Mouse (Mus musculus): ENCODE measurements around the gene Agfg2. TPM values are rescaled to one million over a fixed set of nuclear protein-coding genes. Genes with fewer than 3 reads are reported as not detected.

Agfg2 gene
- polyA plus RNA-seq, 2 experiments, result 13.4 to 16.3 TPM

DNA sequence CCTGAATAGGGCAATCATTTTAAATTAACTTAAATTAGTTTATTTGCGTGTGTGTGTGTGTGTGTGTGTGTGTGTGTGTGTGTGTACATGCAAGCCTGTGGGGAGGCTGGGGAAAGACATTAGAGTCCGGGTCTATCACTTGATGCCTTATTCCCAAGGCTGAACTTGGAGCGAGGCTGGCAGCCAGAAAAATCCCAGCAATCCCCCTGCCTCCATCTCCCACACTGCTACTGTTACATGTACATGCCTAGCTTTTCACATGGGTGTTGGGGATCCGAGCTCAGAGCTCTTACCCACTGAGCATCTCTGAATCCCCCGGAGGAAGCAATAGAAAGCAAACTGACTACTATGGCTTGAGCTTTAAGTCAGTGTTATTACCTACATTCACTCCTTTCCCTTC lies 12.2 kb downstream of the Agfg2 start:
- Histone ChIP-seq H3K9ac (ENCODE audit: low read depth, low read length, severe bottlenecking) (no peak overlapping the region), H3K9me3 (ENCODE audit: control insufficient read depth, low read length) (no peaks in the 10 kb centered on the region), H3K4me2 (replicated peaks; ENCODE audit: low read depth, low read length, severe bottlenecking) (no peak overlapping the region), H3K27me3 (ENCODE audit: control insufficient read depth, insufficient read depth, low read length) (no peaks in the 10 kb centered on the region), H3K4me1 (ENCODE audit: control insufficient read depth, insufficient read depth, low read length) (peaks cover 12% of the 10 kb centered on the region), H3K27ac (replicated peaks; ENCODE audit: low read depth, low read length) (peak overlapping the region; percentile 56; the same call in 1 of the 2 replicates), H3K4me3 (replicated peaks; ENCODE audit: low read length) (no peak overlapping the region), H3K36me3 (ENCODE audit: control insufficient read depth, insufficient read depth, low read length) (0 out of 2 replicates have a peak, but pooled peaks cover 3% of the 10 kb centered on the region)
- no peak for DNase-seq (ENCODE audit: low spot score)
- no peak for ATAC-seq (ENCODE audit: low FRiP score, low read depth)
- WGBS, result 77% methylated on average over 5 of the region's 5 CpGs
- no peak for TF ChIP-seq POLR2A (IDR thresholded peaks at IDR 0.05; ENCODE audit: borderline replicate concordance, extremely low read depth, insufficient read depth, insufficient read length)

DNA sequence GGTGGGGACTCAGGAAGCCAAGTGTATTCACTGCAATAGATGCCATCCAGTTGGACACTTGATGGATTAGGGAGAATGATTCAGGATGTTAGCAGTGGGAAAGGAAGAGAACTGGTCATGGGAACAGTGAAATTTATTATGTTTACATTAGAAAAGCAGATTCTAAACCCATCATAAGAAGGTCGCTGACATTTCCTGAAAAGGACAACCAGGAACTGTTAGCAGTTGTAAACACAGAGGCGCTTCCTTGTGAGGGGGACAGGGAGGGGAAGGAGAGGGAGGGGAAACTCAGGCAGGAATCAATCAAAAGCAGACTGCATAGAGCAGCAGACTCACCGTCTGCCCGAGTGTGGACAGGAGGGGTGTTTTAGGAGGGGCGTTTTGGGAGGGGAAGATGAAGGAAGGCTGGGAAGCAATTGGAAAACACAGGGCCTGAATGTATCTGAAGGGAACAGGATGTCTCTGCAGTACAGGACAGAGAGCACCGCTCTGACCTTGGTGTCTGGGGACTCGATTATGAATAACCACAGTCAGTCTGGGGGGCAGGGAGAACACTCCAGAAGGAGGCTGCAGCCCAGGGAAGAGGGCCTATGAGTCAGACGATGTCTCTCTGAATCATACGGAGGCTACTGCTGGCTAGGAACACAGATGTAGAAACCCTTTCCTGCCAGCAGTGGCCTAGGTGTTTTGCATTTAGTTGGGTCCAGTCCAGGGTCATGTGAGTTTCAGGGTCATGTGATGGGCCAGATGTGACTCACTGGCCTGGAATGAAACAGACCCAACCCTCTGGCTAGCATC lies 12.9 kb downstream of the Agfg2 start:
- peak; percentile 60 for ATAC-seq (ENCODE audit: low FRiP score, low read depth)
- peak; percentile 47 for DNase-seq (ENCODE audit: low spot score)
- WGBS, result 15% methylated on average over 9 of the region's 9 CpGs
- no peaks in the 10 kb centered on the region for H3K9me3 ChIP-seq (ENCODE audit: control insufficient read depth, low read length)
- no peaks in the 10 kb centered on the region for H3K27me3 ChIP-seq (ENCODE audit: control insufficient read depth, insufficient read depth, low read length)
- H3K4me2 ChIP-seq (replicated peaks; ENCODE audit: low read depth, low read length, severe bottlenecking), result no peak overlapping the region
- peaks cover 12% of the 10 kb centered on the region for H3K4me1 ChIP-seq (ENCODE audit: control insufficient read depth, insufficient read depth, low read length)
- no peak for TF ChIP-seq POLR2A (IDR thresholded peaks at IDR 0.05; ENCODE audit: borderline replicate concordance, extremely low read depth, insufficient read depth, insufficient read length)
- peak overlapping the region; percentile 28; the same call in 1 of the 2 replicates for H3K9ac ChIP-seq (ENCODE audit: low read depth, low read length, severe bottlenecking)
- no peak overlapping the region for H3K4me3 ChIP-seq (replicated peaks; ENCODE audit: low read length)
- peak overlapping the region; percentile 56 for H3K27ac ChIP-seq (replicated peaks; ENCODE audit: low read depth, low read length)
- peaks cover 9% of the 10 kb centered on the region for H3K36me3 ChIP-seq (ENCODE audit: control insufficient read depth, insufficient read depth, low read length)

DNA sequence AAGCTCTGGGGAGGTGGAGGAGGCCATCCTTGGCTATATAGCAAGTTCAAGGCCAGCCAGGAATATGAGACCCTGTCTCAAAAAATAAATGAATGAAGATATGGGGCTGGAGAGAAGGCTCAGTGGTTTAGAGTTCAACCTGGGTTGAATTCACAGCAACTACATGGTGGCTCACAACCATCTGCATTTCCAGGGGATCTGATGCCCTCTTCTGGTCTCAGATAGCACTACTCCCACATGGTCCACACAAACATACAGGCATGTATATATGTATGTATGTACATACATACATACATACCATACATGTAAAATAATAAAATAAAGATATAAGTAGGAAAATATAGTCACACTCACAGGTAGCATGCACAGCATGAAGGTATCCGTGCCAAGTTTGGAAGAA lies 14.3 kb downstream of the Agfg2 start:
- WGBS, result 91% methylated on average over 1 of the region's 1 CpGs
- H3K36me3 ChIP-seq (ENCODE audit: control insufficient read depth, insufficient read depth, low read length), result peaks cover 22% of the 10 kb centered on the region
- H3K9me3 ChIP-seq (ENCODE audit: control insufficient read depth, low read length), result no peaks in the 10 kb centered on the region
- H3K4me3 ChIP-seq (replicated peaks; ENCODE audit: low read length), result no peak overlapping the region
- no peak for ATAC-seq (ENCODE audit: low FRiP score, low read depth)
- no peak overlapping the region for H3K4me2 ChIP-seq (replicated peaks; ENCODE audit: low read depth, low read length, severe bottlenecking)
- H3K9ac ChIP-seq (ENCODE audit: low read depth, low read length, severe bottlenecking), result no peak overlapping the region
- no peak overlapping the region for H3K27ac ChIP-seq (replicated peaks; ENCODE audit: low read depth, low read length)
- no peak for TF ChIP-seq POLR2A (IDR thresholded peaks at IDR 0.05; ENCODE audit: borderline replicate concordance, extremely low read depth, insufficient read depth, insufficient read length)
- no peak for DNase-seq (ENCODE audit: low spot score)
- peaks cover 12% of the 10 kb centered on the region for H3K4me1 ChIP-seq (ENCODE audit: control insufficient read depth, insufficient read depth, low read length)
- H3K27me3 ChIP-seq (ENCODE audit: control insufficient read depth, insufficient read depth, low read length), result no peaks in the 10 kb centered on the region

DNA sequence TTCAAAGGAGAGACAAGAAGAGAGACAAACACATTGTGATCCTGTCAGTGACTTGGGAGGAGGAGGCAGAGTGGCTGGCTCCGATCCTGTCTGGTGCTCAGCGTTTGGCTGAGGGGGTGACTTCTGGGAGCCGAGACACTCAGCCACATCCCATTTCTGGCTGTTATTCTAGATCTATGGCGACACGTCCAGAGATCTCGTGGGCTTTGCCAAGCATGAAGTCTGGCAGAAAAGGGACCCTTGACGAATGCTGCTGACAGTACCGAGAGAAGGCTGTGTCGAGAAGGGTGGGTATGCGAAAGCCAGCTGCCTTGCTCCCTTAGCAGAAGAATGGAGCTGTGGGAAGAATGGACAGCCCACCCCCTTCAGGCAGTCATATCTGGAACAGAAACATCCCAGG lies 15.6 kb downstream of the Agfg2 start:
- ATAC-seq (ENCODE audit: low FRiP score, low read depth) (no peak), DNase-seq (ENCODE audit: low spot score) (no peak)
- Histone ChIP-seq H3K27ac (replicated peaks; ENCODE audit: low read depth, low read length) (0 out of 2 replicates have a peak overlapping the region, but pooled peaks have one; percentile 33), H3K4me2 (replicated peaks; ENCODE audit: low read depth, low read length, severe bottlenecking) (no peak overlapping the region), H3K27me3 (ENCODE audit: control insufficient read depth, insufficient read depth, low read length) (no peaks in the 10 kb centered on the region), H3K9me3 (ENCODE audit: control insufficient read depth, low read length) (no peaks in the 10 kb centered on the region), H3K9ac (ENCODE audit: low read depth, low read length, severe bottlenecking) (no peak overlapping the region), H3K4me3 (replicated peaks; ENCODE audit: low read length) (no peak overlapping the region), H3K4me1 (ENCODE audit: control insufficient read depth, insufficient read depth, low read length) (peaks cover 12% of the 10 kb centered on the region), H3K36me3 (ENCODE audit: control insufficient read depth, insufficient read depth, low read length) (peaks cover 32% of the 10 kb centered on the region)
- 77% methylated on average over 10 of the region's 10 CpGs for WGBS
- TF ChIP-seq POLR2A (IDR thresholded peaks at IDR 0.05; ENCODE audit: borderline replicate concordance, extremely low read depth, insufficient read depth, insufficient read length), result no peak

DNA sequence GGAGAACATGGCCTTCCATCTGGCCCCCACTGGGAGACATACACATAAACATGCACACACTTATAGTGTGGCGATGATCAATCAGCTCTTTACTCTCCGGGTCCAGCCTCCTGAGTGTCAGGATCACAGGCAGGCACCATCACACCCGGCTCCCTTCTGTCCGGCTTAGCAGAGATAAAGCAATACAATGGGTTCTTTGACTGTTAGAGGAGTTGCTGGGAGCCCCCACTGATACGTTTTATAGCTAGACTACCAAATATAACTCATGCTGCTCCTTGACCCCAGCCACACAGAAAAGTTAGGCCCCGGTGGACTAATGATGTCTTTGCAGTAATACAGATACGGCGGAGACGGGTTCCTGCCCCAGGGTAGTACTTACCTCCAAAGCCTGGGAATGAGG lies 21.5 kb downstream of the Agfg2 start:
- 79% methylated on average over 9 of the region's 9 CpGs for WGBS
- Histone ChIP-seq H3K36me3 (ENCODE audit: control insufficient read depth, insufficient read depth, low read length) (peaks cover 65% of the 10 kb centered on the region), H3K4me2 (replicated peaks; ENCODE audit: low read depth, low read length, severe bottlenecking) (no peak overlapping the region), H3K9me3 (ENCODE audit: control insufficient read depth, low read length) (no peaks in the 10 kb centered on the region), H3K9ac (ENCODE audit: low read depth, low read length, severe bottlenecking) (no peak overlapping the region), H3K27ac (replicated peaks; ENCODE audit: low read depth, low read length) (no peak overlapping the region), H3K4me3 (replicated peaks; ENCODE audit: low read length) (no peak overlapping the region), H3K4me1 (ENCODE audit: control insufficient read depth, insufficient read depth, low read length) (no peaks in the 10 kb centered on the region), H3K27me3 (ENCODE audit: control insufficient read depth, insufficient read depth, low read length) (no peaks in the 10 kb centered on the region)
- ATAC-seq (ENCODE audit: low FRiP score, low read depth) (no peak), DNase-seq (ENCODE audit: low spot score) (no peak)
- no peak for TF ChIP-seq POLR2A (IDR thresholded peaks at IDR 0.05; ENCODE audit: borderline replicate concordance, extremely low read depth, insufficient read depth, insufficient read length)

All from limb, embryonic 14.5 days (tissue).